Mouse (Mus musculus) hindbrain, postnatal 0 days (tissue): ENCODE data around the gene Plcxd1. TPM values are rescaled to one million over a fixed set of nuclear protein-coding genes. Genes with fewer than 3 reads are reported as not detected.

ENCODE experiments used
- ATAC-seq: fragments of 200-750 bp; cut with Nextera tagmentation; 2 replicates; pipeline ENCODE4 v1.8.0; 2017; ENCODE audit warnings: mild to moderate bottlenecking, moderate TSS enrichment, moderate library complexity
- DNase-seq: peaks from one replicate; pipeline ENCODE4 v3.0.0-alpha.2; 2015; ENCODE audit warnings: low spot score
- H3K27ac ChIP-seq: fragments of 300-500 bp; sonication (generic); 2 replicates; pipeline ENCODE4 v1.5.1; 2014; ENCODE audit warnings: mild to moderate bottlenecking
- H3K27me3 ChIP-seq: fragments of 300-500 bp; sonication (generic); 2 replicates; pipeline ENCODE4 v1.6.1; 2014; ENCODE audit warnings: low read length, mixed read lengths; ENCODE audit not compliant: insufficient read depth
- H3K36me3 ChIP-seq: fragments of 300-500 bp; sonication (generic); 2 replicates; pipeline ENCODE4 v1.6.1; 2014; ENCODE audit warnings: low read length, mixed read lengths; ENCODE audit not compliant: insufficient read depth
- H3K4me1 ChIP-seq: fragments of 300-500 bp; sonication (generic); 2 replicates; pipeline ENCODE4 v1.6.1; 2014; ENCODE audit warnings: antibody characterized with exemption, low read length, mixed read lengths; ENCODE audit not compliant: insufficient read depth
- H3K4me2 ChIP-seq: fragments of 300-500 bp; sonication (generic); 2 replicates; pipeline ENCODE4 v1.6.1; 2014; ENCODE audit warnings: low read depth, mild to moderate bottlenecking, low read length, moderate library complexity, mixed read lengths
- H3K4me3 ChIP-seq: fragments of 300-500 bp; sonication (generic); 2 replicates; pipeline ENCODE4 v1.5.1; 2014; ENCODE audit warnings: low read length
- H3K9ac ChIP-seq: fragments of 300-500 bp; sonication (generic); replicated peaks from 2 replicates; pipeline ENCODE4 v1.6.1; 2014; ENCODE audit warnings: mild to moderate bottlenecking, low read length, moderate library complexity, mixed read lengths
- H3K9me3 ChIP-seq: fragments of 300-500 bp; sonication (generic); 2 replicates; pipeline ENCODE4 v1.6.1; 2016; ENCODE audit warnings: low read length, mixed read lengths
- CTCF ChIP-seq: IDR thresholded peaks from 2 replicates; pipeline ENCODE4 v1.5.1; 2016; ENCODE audit warnings: antibody characterized with exemption, control low read depth, low read depth
- WGBS: fragments of 180-500 bp; shearing (Covaris S2); extraction: QIAGEN DNeasy Blood & Tissue Kit; methylation state at CpG from one replicate; pipeline ENCODE4 v1.1.7; 2014; 5-methylcytosine and 5-hydroxymethylcytosine counted together
- polyA plus RNA-seq: library from polyadenylated mRNA; unstranded; fragments of >200 nt; fragmentation: Nextera tagmentation; extraction: Ambion mirVana; gene quantifications from 2 replicates; pipeline ENCODE4 v1.2.1, GENCODE M21; 2015
- total RNA-seq: library from RNA; depleted of rRNA; stranded (reverse); fragments of >200 nt; gene quantifications from 2 replicates; pipeline ENCODE4 v1.2.3, GENCODE M21; 2014; rRNA removed

The Plcxd1 gene
- total and polyA plus RNA-seq, 2 experiments from 2014 or later: 8.7 to 14.4 TPM

DNA sequence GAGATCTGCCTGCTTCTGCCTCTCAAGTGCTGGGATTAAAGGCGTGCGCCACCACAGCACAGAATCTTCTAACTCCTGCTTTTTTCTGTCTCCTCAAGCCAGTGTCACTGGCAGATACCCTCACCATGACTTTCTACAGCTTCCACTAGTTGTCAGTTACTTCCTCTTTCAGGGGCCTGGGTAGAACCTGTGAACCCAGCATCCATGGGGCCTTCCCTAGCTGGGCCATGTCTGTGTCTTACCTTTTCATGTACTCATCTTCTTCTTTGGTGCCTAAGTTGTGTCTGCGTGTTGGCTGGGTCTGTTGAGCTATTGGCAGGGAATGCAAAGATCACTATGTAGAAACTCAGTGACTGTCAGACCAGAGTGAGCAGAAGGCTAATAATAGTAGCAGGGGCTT is 38.0 kb downstream of the Plcxd1 start:
- ATAC-seq: no peak

DNA sequence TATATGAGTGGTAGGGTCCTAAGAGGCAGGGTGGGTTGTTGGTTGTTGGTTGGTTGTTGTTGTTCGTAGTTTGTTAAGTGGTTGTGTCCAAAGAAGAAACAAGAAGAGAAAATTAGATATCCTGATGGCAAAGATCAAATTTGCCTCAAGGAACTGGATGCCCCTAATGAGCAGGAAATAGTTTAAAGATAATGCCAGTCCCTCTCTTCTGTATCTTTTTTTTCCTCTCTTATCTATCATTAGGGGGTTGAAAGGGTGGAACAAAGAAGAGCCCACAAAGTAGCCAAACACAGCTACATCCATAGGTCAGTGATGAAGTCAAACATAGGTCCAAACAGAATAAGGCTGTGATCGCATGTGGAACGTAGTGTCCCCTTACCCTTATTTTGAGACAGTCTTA is 39.6 kb downstream of the Plcxd1 start:
- Histone ChIP-seq H3K4me2 (no peak overlapping the region), H3K36me3 (peaks cover 20% of the 10 kb centered on the region; the same call in 1 of the 2 replicates), H3K9me3 (no peaks in the 10 kb centered on the region), H3K27me3 (no peaks in the 10 kb centered on the region), H3K4me3 (no peak overlapping the region), H3K9ac (no peak overlapping the region), H3K4me1 (no peaks in the 10 kb centered on the region), H3K27ac (no peak overlapping the region)
- no peak for TF ChIP-seq CTCF
- WGBS: 95% methylated on average over 3 of the region's 3 CpGs
- DNase-seq (no peak), ATAC-seq (no peak)

More for the DNA sequence above, 38.0 kb downstream of the Plcxd1 start:
- H3K9ac ChIP-seq: no peak overlapping the region
- H3K4me1 ChIP-seq: no peaks in the 10 kb centered on the region
- no peak overlapping the region for H3K4me2 ChIP-seq
- no peaks in the 10 kb centered on the region for H3K27me3 ChIP-seq
- no peak overlapping the region for H3K27ac ChIP-seq
- 96% methylated on average over 3 of the region's 3 CpGs for WGBS
- no peak for TF ChIP-seq CTCF
- no peak for DNase-seq
- no peak overlapping the region for H3K4me3 ChIP-seq
- H3K9me3 ChIP-seq: no peaks in the 10 kb centered on the region
- H3K36me3 ChIP-seq: peaks cover 11% of the 10 kb centered on the region; the same call in 1 of the 2 replicates

DNA sequence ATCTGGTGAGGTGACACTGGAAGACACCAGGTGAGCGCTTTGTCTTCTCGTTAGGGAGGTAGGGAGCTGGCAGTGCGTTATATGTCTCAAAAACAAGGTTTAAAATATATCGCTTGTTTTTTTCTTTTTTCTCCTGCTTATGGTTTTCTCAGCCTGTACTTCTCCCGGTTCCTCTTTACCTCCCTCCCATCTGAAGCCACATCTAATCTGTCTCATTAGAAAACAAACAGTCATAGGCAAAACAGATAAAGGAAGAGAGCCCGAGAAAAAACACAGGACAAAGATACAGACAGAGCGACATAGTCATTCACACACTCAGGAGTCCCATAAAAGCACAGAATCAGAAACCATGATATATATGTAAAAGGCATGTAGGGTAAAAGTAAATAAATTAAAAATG is 40.7 kb downstream of the Plcxd1 start:
- Histone ChIP-seq H3K27ac (no peak overlapping the region), H3K4me2 (no peak overlapping the region), H3K4me3 (no peak overlapping the region), H3K4me1 (no peaks in the 10 kb centered on the region), H3K27me3 (no peaks in the 10 kb centered on the region), H3K36me3 (peaks cover 29% of the 10 kb centered on the region; the same call in 1 of the 2 replicates), H3K9ac (no peak overlapping the region), H3K9me3 (no peaks in the 10 kb centered on the region)
- WGBS: 95% methylated on average over 7 of the region's 7 CpGs
- no peak for TF ChIP-seq CTCF
- ATAC-seq (no peak), DNase-seq (no peak)

DNA sequence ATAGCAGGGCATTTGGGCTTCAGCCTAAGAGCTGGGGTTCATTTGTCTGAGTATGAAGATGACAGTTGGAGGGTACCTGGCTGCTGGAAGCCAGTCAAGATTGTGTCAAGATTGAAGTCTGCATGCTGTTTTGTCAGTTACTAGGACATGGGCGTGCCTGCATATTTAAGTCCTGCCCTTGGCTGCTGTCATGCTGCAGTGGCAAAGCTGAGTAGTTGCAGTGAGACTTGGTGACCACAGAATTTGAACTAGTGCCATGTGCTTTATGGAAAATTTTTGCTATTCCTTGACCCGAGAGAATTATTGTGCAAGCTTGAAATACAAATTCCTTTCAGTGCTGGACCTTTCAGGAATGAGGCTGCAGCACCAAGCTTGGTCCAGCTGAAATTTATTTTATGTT is 42.5 kb downstream of the Plcxd1 start:
- Histone ChIP-seq H3K36me3 (peaks cover 45% of the 10 kb centered on the region; the same call in 1 of the 2 replicates), H3K4me1 (no peaks in the 10 kb centered on the region), H3K4me3 (no peak overlapping the region), H3K9me3 (no peaks in the 10 kb centered on the region), H3K4me2 (no peak overlapping the region), H3K27me3 (no peaks in the 10 kb centered on the region), H3K9ac (no peak overlapping the region), H3K27ac (no peak overlapping the region)
- no peak for TF ChIP-seq CTCF
- ATAC-seq (no peak), DNase-seq (no peak)
- WGBS: 91% methylated on average over 2 of the region's 2 CpGs

DNA sequence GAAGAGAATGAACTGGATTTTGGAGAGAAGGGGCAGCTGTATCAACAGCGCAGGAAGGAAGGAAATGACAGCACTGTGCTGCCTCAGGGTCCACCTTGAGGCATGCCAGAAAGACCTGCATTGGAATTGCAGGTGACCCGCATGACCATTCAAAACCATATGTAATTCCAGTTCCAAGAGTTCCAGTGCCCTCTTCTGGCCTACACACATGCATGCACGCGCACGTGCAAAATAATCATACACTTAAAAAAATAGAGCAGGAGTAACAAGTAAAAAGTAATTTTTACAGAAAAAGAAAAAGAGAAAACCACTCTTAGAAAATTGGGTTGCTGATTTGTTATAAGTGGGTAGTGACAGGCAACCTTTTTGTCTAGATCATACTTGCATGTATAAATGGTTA is 43.2 kb downstream of the Plcxd1 start:
- Histone ChIP-seq H3K27ac (no peak overlapping the region), H3K9me3 (no peaks in the 10 kb centered on the region), H3K4me3 (no peak overlapping the region), H3K36me3 (peaks cover 50% of the 10 kb centered on the region), H3K4me1 (no peaks in the 10 kb centered on the region), H3K4me2 (no peak overlapping the region), H3K9ac (no peak overlapping the region), H3K27me3 (no peaks in the 10 kb centered on the region)
- WGBS: 92% methylated on average over 5 of the region's 5 CpGs
- TF ChIP-seq CTCF: peak; percentile 55
- peak; percentile 15 for DNase-seq
- no peak for ATAC-seq

Other genes with a start within 250 kb of the Plcxd1 start
- 3.6 and 5.2 TPM in 2 replicates for gene Gm15446, start 176.6 kb upstream of the Plcxd1 start, total RNA-seq
- gene Gm15446, start 176.6 kb upstream of the Plcxd1 start, polyA plus RNA-seq: 0.38 and 0.59 TPM in 2 replicates
- gene Zfp932, start 103.4 kb upstream of the Plcxd1 start, total RNA-seq: 11.6 and 11.7 TPM in 2 replicates
- gene Zfp932, start 103.4 kb upstream of the Plcxd1 start, polyA plus RNA-seq: 19.0 and 19.9 TPM in 2 replicates
- gene Gm17655, start 27.5 kb upstream of the Plcxd1 start, total RNA-seq: 1.2 TPM in 1 of 2 replicates, not detected in the other
- 1.5 and 2.9 TPM in 2 replicates for gene Gm17655, start 27.5 kb upstream of the Plcxd1 start, polyA plus RNA-seq
- gene Gm35315, start 5.5 kb upstream of the Plcxd1 start, total RNA-seq: 0.37 TPM in 1 of 2 replicates, not detected in the other
- gene Gm35315, start 5.5 kb upstream of the Plcxd1 start, polyA plus RNA-seq: 0.30 and 0.33 TPM in 2 replicates
- gene Gtpbp6, start 8.2 kb downstream of the Plcxd1 start, total RNA-seq: 77.1 and 90.3 TPM in 2 replicates
- gene Gtpbp6, start 8.2 kb downstream of the Plcxd1 start, polyA plus RNA-seq: 55.9 and 61.6 TPM in 2 replicates
- 6.1 and 7.2 TPM in 2 replicates for gene Zfp605, start 10.1 kb downstream of the Plcxd1 start, total RNA-seq
- 14.3 and 14.5 TPM in 2 replicates for gene Zfp605, start 10.1 kb downstream of the Plcxd1 start, polyA plus RNA-seq
- 49.5 and 66.3 TPM in 2 replicates for gene Chfr, start 35.9 kb downstream of the Plcxd1 start, total RNA-seq
- 52.3 and 55.8 TPM in 2 replicates for gene Chfr, start 35.9 kb downstream of the Plcxd1 start, polyA plus RNA-seq
- 13.9 and 15.9 TPM in 2 replicates for gene Golga3, start 76.7 kb downstream of the Plcxd1 start, total RNA-seq
- 17.2 and 18.0 TPM in 2 replicates for gene Golga3, start 76.7 kb downstream of the Plcxd1 start, polyA plus RNA-seq
- 21.2 and 25.0 TPM in 2 replicates for gene Ankle2, start 131.0 kb downstream of the Plcxd1 start, total RNA-seq
- gene Ankle2, start 131.0 kb downstream of the Plcxd1 start, polyA plus RNA-seq: 19.6 and 20.5 TPM in 2 replicates
- 117 and 129 TPM in 2 replicates for gene Pgam5, start 169.9 kb downstream of the Plcxd1 start, total RNA-seq
- 95.4 and 106 TPM in 2 replicates for gene Pgam5, start 169.9 kb downstream of the Plcxd1 start, polyA plus RNA-seq
- gene Pxmp2, start 186.2 kb downstream of the Plcxd1 start, total RNA-seq: 14.3 and 17.0 TPM in 2 replicates
- 19.5 and 20.8 TPM in 2 replicates for gene Pxmp2, start 186.2 kb downstream of the Plcxd1 start, polyA plus RNA-seq
- gene Pole, start 186.3 kb downstream of the Plcxd1 start, total RNA-seq: 15.8 and 17.1 TPM in 2 replicates
- 4.8 and 6.5 TPM in 2 replicates for gene Pole, start 186.3 kb downstream of the Plcxd1 start, polyA plus RNA-seq
- 11.9 and 12.8 TPM in 2 replicates for gene P2rx2, start 243.2 kb downstream of the Plcxd1 start, total RNA-seq
- 11.5 and 11.8 TPM in 2 replicates for gene P2rx2, start 243.2 kb downstream of the Plcxd1 start, polyA plus RNA-seq
- not detected in 2 replicates for gene Lrcol1, start 244.8 kb downstream of the Plcxd1 start, total RNA-seq
- gene Lrcol1, start 244.8 kb downstream of the Plcxd1 start, polyA plus RNA-seq: 0.28 TPM in 1 of 2 replicates, not detected in the other